Mouse (Mus musculus) intestine, embryonic 16.5 days (tissue): ENCODE results near the gene Alox15. TPM values are rescaled to one million over a fixed set of nuclear protein-coding genes. Genes with fewer than 3 reads are reported as not detected.

Source experiments
- ATAC-seq: fragments of 200-750 bp; cut with Nextera tagmentation; 2 replicates; pipeline ENCODE4 v1.8.0; 2017; ENCODE audit warnings: moderate TSS enrichment, moderate library complexity
- H3K27ac ChIP-seq: fragments of 300-500 bp; sonication (generic); 2 replicates; pipeline ENCODE4 v1.5.1; 2014; ENCODE audit warnings: mild to moderate bottlenecking, low read length
- H3K27me3 ChIP-seq: fragments of 300-500 bp; sonication (generic); replicated peaks from 2 replicates; pipeline ENCODE4 v1.6.1; 2014; ENCODE audit warnings: low read length, control low read depth, mixed read lengths; ENCODE audit not compliant: control insufficient read depth, insufficient read depth
- H3K36me3 ChIP-seq: fragments of 300-500 bp; sonication (generic); 2 replicates; pipeline ENCODE4 v1.6.1; 2014; ENCODE audit warnings: low read length, control low read depth; ENCODE audit not compliant: control insufficient read depth, insufficient read depth
- H3K4me1 ChIP-seq: fragments of 300-500 bp; sonication (generic); 2 replicates; pipeline ENCODE4 v1.6.1; 2014; ENCODE audit warnings: low read length, control low read depth, mixed read lengths; ENCODE audit not compliant: control insufficient read depth, insufficient read depth
- H3K4me2 ChIP-seq: fragments of 300-500 bp; sonication (generic); 2 replicates; pipeline ENCODE4 v1.6.1; 2014; ENCODE audit warnings: low read depth, low read length, control low read depth
- H3K4me3 ChIP-seq: fragments of 300-500 bp; sonication (generic); 2 replicates; pipeline ENCODE4 v1.5.1; 2014; ENCODE audit warnings: mild to moderate bottlenecking, low read length
- H3K9ac ChIP-seq: fragments of 300-500 bp; sonication (generic); 2 replicates; pipeline ENCODE4 v1.6.1; 2014; ENCODE audit warnings: low read depth, low read length
- H3K9me3 ChIP-seq: fragments of 300-500 bp; sonication (generic); 2 replicates; pipeline ENCODE4 v1.6.1; 2016; ENCODE audit warnings: low read length, control low read depth; ENCODE audit not compliant: control insufficient read depth
- WGBS: fragments of 180-500 bp; shearing (Covaris S2); extraction: QIAGEN DNeasy Blood & Tissue Kit; methylation state at CpG from one replicate; pipeline ENCODE4 v1.1.7; 2014; 5-methylcytosine and 5-hydroxymethylcytosine counted together
- polyA plus RNA-seq: library from polyadenylated mRNA; unstranded; fragments of >200 nt; fragmentation: Nextera tagmentation; extraction: Ambion mirVana; gene quantifications from 2 replicates; pipeline ENCODE4 v1.2.1, GENCODE M21; 2015

Gene Alox15
- polyA plus RNA-seq, 1 experiment from 2014 or later, result 0.64 TPM

DNA sequence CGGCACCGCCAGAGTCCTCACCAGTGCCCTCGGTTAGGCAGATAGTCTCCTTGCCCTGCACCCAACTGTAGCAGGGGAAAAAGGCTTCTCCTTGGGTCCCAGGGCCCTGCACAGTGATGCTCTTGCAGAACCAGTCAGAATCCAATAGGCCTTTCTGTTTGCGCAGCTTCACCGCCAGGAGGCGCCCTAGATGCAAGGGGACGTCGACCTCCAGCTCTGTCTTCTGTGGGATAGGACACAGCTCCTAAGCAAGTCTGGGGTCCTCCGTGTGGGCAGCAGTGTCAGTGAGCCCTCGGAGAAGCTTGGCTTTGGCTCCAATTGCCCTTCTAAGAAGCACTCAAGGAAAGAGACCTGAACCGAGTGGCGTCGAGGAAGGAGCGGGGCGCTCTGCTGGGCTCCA lies 30.2 kb downstream of the Alox15 start:
- no peak overlapping the region for H3K9ac ChIP-seq
- no peaks in the 10 kb centered on the region for H3K36me3 ChIP-seq
- WGBS, result 5% methylated on average over 15 of the region's 15 CpGs
- ATAC-seq, result no peak
- no peaks in the 10 kb centered on the region for H3K9me3 ChIP-seq
- H3K4me1 ChIP-seq, result 0 out of 2 replicates have a peak, but pooled peaks cover 3% of the 10 kb centered on the region
- peaks cover 31% of the 10 kb centered on the region for H3K27me3 ChIP-seq
- no peak overlapping the region for H3K27ac ChIP-seq
- no peak overlapping the region for H3K4me2 ChIP-seq
- H3K4me3 ChIP-seq, result peak overlapping the region; percentile 25

GRCm38 (mm10) chr11:70319614-70320013 lies 32.2 kb downstream of the Alox15 start:
- Histone ChIP-seq H3K4me3 (no peak overlapping the region), H3K9me3 (no peaks in the 10 kb centered on the region), H3K4me1 (0 out of 2 replicates have a peak, but pooled peaks cover 3% of the 10 kb centered on the region), H3K4me2 (no peak overlapping the region), H3K27me3 (peaks cover 31% of the 10 kb centered on the region), H3K9ac (no peak overlapping the region), H3K36me3 (no peaks in the 10 kb centered on the region), H3K27ac (no peak overlapping the region)
- ATAC-seq, result no peak
- WGBS, result 80% methylated on average over 12 of the region's 12 CpGs

DNA sequence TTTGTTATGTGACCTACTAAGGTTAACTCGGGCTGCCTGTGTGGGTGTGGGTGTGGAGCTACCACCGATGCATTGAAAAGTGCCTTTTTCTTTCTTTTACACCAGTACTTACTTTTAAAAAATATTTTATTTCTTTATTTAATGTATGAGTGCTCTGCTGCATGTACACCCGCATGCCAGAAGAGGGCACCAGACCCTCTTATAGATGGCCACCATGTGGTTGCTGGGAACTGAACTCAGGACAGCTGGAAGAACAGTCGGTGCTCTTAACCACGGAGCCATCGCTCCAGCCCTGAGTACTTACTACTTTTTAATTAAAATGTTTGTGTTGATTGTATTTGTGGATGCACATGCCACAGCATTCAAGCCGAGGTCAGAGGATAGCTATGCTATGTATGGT lies 38.0 kb downstream of the Alox15 start:
- Histone ChIP-seq H3K27ac (no peak overlapping the region), H3K4me2 (no peak overlapping the region), H3K4me1 (no peaks in the 10 kb centered on the region), H3K9me3 (no peaks in the 10 kb centered on the region), H3K27me3 (no peaks in the 10 kb centered on the region; the same call in 1 of the 2 replicates), H3K4me3 (no peak overlapping the region), H3K9ac (no peak overlapping the region), H3K36me3 (no peaks in the 10 kb centered on the region)
- WGBS, result 43% methylated on average over 7 of the region's 7 CpGs
- no peak for ATAC-seq

- 25% methylated on average over 9 of the region's 9 CpGs for WGBS
- Histone ChIP-seq H3K36me3 (no peaks in the 10 kb centered on the region), H3K4me3 (no peak overlapping the region), H3K27ac (no peak overlapping the region), H3K9me3 (no peaks in the 10 kb centered on the region), H3K27me3 (no peaks in the 10 kb centered on the region), H3K4me2 (no peak overlapping the region), H3K9ac (no peak overlapping the region), H3K4me1 (no peaks in the 10 kb centered on the region)
- no peak for ATAC-seq
These were observed 42.5 kb downstream of the Alox15 start for GRCm38 (mm10) chr11:70309341-70309740.

DNA sequence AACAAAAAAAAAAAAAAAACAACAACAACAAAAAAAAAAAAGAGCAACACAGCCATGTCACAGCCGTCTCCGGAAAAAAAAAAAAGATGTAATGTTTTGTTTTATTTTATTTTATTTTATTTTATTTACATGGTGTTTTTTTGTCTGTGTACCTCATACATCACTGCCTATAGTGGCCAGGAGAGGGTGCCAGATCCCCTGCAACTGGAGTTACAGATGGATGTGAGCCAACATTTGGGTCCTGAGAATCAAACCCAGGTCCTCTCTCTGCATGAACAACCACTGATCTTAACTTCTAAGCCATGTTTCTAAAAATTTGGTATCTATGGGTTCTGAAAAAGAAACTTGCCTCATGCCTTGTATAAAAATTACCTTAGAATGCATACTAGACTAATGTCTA lies 43.5 kb downstream of the Alox15 start:
- 89% methylated on average over 2 of the region's 2 CpGs for whole genome bisulfite sequencing
- Histone ChIP-seq H3K36me3 (no peaks in the 10 kb centered on the region), H3K4me3 (no peak overlapping the region), H3K9ac (no peak overlapping the region), H3K27me3 (no peaks in the 10 kb centered on the region), H3K4me1 (no peaks in the 10 kb centered on the region), H3K27ac (no peak overlapping the region), H3K9me3 (no peaks in the 10 kb centered on the region), H3K4me2 (no peak overlapping the region)
- ATAC-seq, result no peak

- no peak for ATAC-seq
- Histone ChIP-seq H3K27ac (no peak overlapping the region), H3K36me3 (no peaks in the 10 kb centered on the region), H3K27me3 (no peaks in the 10 kb centered on the region), H3K4me3 (no peak overlapping the region), H3K9me3 (no peaks in the 10 kb centered on the region), H3K4me2 (no peak overlapping the region), H3K4me1 (no peaks in the 10 kb centered on the region), H3K9ac (no peak overlapping the region)
- 67% methylated on average over 7 of the region's 7 CpGs for WGBS
These were observed 45.7 kb downstream of the Alox15 start for GRCm38 (mm10) chr11:70306159-70306558.

GRCm38 (mm10) chr11:70302293-70302692 lies 49.5 kb downstream of the Alox15 start:
- no peak overlapping the region for H3K9ac ChIP-seq
- no peaks in the 10 kb centered on the region for H3K9me3 ChIP-seq
- WGBS, result 81% methylated on average over 4 of the region's 4 CpGs
- H3K36me3 ChIP-seq, result no peaks in the 10 kb centered on the region
- ATAC-seq, result no peak
- H3K27me3 ChIP-seq, result no peaks in the 10 kb centered on the region
- H3K4me3 ChIP-seq, result no peak overlapping the region
- no peaks in the 10 kb centered on the region for H3K4me1 ChIP-seq
- H3K4me2 ChIP-seq, result no peak overlapping the region
- no peak overlapping the region for H3K27ac ChIP-seq

DNA sequence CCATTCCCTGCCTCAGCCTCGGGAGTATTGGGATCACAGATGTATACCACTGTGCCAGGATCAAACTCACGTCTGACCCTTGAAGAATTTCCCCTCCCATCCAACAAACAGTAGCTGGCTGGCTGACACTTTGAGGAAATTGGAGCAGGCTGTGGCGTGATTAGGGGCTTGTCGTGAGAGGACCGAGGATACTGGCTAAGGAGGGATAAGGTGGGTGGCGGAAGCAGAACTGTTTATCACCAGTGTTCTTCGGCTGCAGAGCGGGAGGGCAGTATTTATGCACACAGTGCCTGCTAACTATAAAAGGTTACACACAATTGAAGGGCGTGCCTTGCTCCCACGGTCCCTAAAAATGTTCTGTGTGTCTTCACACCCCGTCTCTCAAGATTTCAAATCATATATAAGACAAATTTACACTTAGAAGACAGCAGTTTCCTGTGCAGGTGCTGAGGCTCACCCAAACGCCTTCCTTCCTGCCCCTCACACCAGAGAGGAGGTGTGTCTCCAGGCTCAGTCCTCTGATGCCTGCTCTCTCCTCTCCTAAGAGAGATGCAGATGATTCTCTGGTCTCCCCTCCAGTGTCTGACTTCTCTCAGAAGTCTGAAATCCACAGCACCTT lies 53.9 kb downstream of the Alox15 start:
- no peaks in the 10 kb centered on the region for H3K9me3 ChIP-seq
- no peaks in the 10 kb centered on the region for H3K36me3 ChIP-seq
- H3K4me1 ChIP-seq, result no peaks in the 10 kb centered on the region
- no peak overlapping the region for H3K9ac ChIP-seq
- 38% methylated on average over 12 of the region's 12 CpGs for WGBS
- ATAC-seq, result no peak
- H3K4me2 ChIP-seq, result no peak overlapping the region
- no peaks in the 10 kb centered on the region for H3K27me3 ChIP-seq
- H3K4me3 ChIP-seq, result no peak overlapping the region
- H3K27ac ChIP-seq, result 0 out of 2 replicates have a peak overlapping the region, but pooled peaks have one; percentile 15

DNA sequence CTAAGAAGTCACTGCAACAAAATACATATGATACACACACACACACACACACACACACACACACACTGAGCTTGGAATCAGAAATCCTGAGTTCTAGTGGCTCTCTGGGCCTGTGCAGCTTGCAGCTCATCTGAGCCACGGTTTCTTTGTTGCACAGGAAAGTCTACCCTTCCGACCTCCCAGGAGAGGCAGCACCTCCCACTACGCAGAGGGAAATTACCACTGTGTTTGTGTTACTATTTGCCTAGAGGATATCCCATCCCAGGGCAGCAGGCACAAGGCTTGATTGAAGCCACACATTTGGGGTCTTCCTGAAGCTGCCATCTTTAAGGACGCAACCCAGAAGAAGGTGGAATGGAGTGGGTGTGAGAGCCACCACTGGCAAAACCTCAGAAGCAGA lies 54.4 kb downstream of the Alox15 start:
- no peaks in the 10 kb centered on the region for H3K9me3 ChIP-seq
- H3K36me3 ChIP-seq, result no peaks in the 10 kb centered on the region
- H3K27me3 ChIP-seq, result no peaks in the 10 kb centered on the region

More for the DNA sequence above, 54.4 kb downstream of the Alox15 start:
- Histone ChIP-seq H3K27ac (0 out of 2 replicates have a peak overlapping the region, but pooled peaks have one; percentile 15), H3K4me3 (no peak overlapping the region), H3K4me2 (no peak overlapping the region), H3K9ac (no peak overlapping the region), H3K4me1 (no peaks in the 10 kb centered on the region)
- ATAC-seq, result no peak
- WGBS, result 43% methylated on average over 4 of the region's 4 CpGs
